Mouse (Mus musculus) embryo, embryonic 10.5 days (tissue): ENCODE data around the gene Myo1e.

Experiments
- DNase-seq: peaks from one replicate; pipeline ENCODE4 v3.0.0-alpha.2; 2015; ENCODE audit warnings: low spot score

Myo1e gene

DNA sequence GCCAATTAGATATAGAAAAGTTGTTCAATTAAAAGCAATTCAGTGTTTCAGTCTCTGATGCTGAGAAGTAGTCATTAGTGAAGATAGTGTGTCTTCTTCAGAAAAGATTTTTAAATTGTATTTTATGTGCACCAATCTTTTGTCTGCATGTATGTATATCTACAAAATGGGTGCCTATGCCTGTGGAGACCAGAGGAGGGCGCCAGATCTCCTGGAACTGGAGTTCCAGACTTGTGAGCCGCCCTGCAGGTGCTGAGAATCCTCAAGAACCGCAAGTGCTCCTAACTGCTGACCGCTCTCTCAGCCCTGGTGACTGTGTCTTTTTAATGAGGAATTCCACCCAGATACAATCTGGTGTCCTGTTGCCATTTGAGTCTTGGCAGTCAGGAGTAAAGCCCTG is 76.0 kb downstream of the Myo1e start:
- DNase-seq: no peak

DNA sequence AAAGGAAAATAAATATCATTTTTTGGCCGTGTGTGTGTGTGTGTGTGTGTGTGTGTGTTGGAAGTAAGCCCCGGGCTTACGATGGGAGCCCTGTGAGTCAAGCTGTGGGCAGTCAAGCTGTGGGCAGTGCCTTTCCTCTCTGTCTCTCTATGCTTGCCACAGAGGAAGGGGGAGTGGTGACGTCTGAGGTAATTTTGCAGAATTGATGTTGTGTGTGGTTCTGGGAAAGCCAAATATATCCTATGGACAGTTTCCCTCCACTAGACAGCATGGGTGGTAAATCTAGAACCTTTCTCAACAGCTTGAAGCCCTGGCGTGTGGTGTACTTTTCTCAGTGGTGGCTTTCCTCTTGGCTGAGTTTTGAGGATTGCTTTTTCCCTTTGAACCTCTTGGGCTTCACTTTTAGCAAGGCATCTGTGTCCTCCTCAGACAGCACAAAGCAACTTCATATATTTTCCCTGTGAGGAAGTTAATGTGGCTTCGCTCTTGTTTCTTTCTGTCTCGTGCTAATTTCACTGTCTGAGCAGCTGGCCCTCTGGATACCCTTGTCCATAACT is 77.5 kb downstream of the Myo1e start:
- no peak for DNase-seq

DNA sequence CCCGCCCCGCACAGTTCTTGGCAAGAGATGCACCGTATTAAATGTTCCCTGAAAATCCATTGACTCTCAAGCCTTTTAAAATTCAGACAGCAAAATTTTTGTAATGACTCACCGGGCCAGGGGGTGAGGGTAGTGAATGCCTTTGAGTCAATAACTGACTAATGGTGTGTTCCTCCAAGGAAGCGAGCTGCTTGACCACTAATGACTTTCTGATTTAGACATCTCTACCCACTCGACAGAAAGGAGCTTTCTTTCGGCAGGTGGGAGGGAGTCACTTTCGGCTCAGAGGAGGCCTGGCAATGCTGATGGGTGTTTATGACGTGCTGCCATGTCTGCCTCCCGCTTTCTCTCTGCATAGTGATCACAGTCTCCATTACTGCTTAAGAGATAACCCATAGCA is 83.6 kb downstream of the Myo1e start:
- DNase-seq: no peak

DNA sequence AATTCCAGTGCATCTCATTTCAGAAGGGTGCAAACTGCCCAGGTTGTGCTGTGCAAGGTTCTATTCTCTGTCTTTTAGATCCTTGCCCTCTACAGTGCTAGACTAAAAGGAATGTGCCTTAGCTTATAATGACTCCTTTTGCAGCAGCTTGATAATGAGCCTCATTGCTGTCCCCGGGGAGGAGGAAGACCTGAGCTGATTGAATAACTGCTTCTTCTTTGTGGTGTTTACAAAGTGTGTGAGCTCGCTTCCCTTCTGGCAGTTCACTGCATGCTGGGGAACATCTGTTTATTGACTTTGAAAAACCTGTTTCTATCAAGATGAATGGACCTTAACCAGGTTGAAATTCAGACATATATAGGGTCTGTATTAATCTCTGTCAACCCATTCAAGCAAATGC is 89.8 kb downstream of the Myo1e start:
- peak; percentile 28 for DNase-seq

DNA sequence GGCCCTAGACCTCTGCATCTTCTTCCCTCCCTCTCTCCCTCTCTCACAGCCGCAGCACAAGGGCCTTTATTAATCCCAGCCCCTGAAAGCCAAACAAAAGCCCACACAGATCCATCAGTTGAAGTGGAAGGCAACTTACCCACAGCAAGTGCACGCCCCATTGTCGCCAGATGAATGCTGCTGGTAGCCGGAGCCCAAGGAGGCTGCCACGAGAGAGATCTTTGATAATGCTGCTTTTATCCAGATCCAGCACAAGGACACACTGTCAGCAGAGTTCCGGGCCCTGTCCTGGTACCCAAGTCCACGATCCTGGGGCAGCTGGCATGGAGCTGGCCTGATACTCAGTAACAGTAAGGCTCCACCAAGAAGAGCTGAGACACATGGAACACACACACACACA is 91.1 kb downstream of the Myo1e start:
- DNase-seq: peak; percentile 67

DNA sequence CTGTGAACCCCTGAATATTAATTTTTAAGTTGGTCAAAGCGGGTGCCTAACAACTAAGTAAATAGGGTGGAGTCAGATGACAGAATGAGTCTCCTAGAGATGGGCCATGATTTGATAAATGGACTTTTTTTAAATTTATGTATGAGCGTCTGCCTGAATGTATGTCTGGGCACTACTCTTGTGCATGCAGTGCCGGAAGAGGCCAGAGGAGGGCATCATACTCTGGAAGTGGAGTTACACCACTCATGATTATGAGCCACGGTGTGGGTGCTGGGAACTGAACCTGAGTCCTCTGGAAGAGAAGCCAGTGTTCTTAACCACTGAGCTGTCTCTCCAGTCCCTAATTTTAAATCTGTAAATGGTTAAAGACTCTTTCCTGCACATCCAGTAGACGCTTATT is 93.6 kb downstream of the Myo1e start:
- DNase-seq: no peak

DNA sequence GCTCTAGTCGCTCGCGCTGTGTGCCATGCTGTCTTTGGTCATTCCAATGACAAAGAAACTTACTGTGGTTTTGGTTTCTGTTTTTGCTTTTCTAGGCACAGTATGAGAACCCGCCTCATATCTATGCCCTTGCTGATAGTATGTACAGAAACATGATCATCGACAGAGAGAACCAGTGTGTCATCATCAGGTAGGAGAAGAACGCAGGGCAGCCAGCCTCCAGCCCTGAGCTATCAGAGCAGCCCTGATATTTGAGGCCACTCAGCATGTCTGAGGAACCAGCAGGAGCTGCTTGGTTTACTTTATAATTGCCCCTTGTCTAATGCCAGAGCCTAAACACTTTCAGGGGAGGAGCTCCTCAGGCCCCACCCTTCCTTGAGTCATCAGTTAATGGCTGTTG is 94.4 kb downstream of the Myo1e start:
- DNase-seq: no peak

GRCm38 (mm10) chr9:70304901-70305300 is 97.8 kb downstream of the Myo1e start:
- no peak for DNase-seq

DNA sequence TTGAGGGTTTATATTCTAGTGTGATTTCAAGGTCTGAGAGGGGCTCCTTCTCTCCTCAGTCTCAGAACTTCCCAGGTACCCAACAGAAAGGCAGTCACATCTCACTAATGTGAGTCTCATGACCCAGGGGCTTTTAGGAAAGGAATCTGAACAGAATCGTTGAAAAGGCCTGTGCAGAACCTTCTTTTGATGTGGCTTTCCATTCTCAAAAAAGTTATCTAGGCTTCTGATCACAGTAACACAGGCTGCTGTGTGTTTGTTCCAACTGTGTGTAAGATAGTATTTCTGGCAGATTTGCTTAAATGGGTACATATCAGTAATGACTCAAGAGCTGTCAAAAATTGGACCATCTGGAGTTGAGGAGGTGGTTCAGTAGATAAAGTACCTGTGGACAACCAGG is 102.9 kb downstream of the Myo1e start:
- DNase-seq: no peak

DNA sequence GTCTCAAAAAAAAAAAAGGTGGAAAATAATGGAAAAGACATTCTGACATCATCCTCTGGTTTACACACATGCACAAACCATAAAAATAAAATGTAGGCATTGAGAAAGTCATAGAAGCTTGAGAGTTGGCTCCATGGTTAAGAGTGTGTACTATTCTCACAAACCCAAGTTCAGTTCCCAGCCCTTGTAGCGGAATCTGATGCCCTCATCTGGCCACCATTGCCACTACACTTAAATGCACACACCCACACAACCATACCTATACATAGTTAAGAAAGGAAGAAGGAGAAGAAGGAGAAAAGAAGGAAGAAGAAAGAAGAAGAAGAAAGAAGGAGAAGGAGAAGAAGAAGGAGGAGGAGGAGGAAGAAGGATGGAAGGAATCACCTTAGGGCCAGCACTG is 106.9 kb downstream of the Myo1e start:
- no peak for DNase-seq

DNA sequence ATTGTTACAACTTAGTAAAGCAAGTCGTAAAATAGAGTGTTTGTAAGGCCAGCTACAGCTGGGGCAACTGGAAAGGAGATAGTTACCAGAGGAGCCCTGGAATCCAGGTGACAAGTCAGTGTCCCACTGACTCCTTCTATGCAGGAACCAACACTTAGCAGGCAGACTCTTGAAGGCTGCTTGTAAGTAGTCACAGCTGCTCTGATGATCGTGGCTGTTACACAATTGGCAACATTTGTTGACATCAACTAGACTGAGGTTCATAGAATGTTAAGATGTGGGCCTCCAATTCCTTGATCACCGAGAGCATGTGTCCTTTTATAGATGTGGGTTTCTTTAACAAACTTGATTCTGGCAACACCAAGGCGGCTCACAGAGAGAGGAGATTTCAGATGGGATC is 108.0 kb downstream of the Myo1e start:
- DNase-seq: no peak

DNA sequence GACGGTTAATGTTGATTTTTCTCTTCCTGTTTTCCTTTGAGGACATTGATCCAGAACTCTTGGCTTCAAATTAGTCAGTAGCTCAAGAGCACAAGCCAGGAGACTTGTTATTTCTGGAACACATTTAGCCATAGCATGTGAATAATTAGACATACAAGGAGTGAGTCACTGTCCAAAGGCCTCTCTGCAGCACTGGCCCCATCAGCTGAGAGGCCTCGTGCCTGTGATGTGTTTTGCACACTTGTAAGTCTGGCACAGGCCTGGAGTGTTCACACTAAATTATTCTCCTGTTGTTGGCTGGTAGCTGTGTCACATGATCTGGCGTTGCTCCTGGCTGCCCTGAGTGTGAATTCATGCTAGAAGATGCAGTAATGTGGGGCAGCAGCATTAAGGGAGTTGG is 111.5 kb downstream of the Myo1e start:
- no peak for DNase-seq

DNA sequence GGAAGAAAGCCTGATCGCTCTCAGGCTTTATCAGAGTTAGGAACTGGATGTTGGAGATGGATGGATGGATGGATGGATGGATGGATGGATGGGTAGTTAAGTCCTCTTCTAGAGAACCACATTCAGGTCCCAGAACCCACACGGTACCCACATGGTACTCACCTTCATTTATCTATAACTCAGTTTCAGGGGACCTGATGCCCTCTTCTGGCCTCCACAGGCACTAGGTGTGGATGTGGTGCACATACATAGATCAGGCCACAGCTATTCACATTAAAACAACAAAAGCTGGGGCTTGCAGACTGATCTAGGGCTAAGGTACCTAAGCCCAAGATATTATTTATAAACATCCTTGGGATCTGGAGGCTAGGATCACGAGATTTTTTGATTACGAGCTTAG is 117.2 kb downstream of the Myo1e start:
- no peak for DNase-seq

- no peak for DNase-seq
These were observed 118.9 kb downstream of the Myo1e start for GRCm38 (mm10) chr9:70325880-70326595.

DNA sequence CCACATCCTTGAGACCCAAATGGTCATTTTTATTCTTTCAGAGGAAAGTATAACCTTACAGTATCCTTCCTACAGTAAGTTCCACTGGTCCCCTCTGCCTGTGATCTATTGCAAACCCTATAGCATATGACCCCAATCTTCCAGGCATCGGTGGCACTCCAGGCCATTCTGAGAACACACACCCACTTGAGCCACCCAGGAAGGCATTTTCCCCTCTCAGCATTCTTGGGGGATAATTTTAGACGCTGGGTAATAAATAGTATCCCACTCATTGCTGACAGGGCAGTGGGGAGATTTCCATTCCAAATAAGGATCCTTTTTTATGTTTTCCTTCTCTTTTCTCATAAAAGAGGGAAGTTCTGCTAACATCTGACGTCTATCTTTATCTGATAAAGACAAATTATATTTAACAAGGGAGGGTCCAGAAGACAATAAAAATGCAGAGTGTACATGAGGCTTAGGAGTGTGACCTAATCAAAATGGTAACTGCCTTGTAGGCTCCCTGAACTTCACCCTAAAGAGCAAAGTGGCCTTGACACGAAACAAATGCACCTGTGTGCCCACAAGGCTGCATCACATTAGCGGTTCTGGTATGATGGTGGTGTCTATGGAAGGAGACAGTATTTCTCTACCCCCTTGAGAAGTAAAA is 121.2 kb downstream of the Myo1e start:
- DNase-seq: no peak

DNA sequence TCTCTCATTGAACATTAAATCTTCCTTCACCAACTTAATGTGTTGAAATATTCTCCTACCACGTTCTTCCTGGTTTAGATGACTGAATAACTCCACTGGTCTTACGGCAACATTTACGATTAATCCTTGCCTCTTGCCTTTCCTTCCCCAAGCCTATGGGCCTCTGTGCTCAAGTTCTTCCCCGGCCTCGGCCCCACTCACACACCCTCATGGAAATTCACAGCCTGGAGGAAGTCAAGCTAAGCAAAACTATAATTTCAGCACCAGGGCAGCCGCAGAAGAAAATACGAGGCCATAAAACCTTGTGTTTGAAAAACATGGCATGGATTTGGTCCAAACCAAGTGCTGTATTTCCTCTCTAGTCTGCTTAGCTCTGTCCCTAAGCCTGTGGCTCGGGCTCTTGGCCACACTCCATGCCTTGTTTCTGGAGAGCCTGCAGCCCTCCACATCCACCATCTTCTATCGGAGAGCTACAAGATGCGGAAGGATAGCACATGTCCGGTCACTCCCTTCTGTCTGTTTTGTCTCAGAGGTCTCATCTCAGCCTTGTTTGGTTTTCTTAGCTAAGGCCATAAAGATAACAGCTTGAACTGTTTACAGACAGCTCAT is 124.7 kb downstream of the Myo1e start:
- DNase-seq: no peak

DNA sequence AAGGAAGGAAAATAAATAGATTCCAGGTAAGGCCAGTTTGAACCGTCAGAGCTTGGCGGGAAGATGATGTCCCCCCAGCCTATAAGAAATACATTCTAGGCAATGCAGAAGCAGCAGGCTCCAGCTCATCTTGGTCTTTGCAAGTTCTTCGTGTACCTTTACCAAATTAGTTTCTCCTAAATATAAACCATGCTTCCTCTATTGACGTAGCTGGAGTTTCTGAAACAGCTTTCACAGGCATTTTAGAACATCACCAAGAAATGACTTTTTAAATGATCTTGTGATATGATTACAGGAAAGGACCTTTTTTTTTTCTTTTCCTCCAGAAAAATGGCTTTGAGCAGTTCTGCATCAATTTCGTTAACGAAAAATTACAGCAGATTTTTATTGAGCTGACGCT is 131.2 kb downstream of the Myo1e start:
- no peak for DNase-seq

- no peak for DNase-seq
These were observed 131.7 kb downstream of the Myo1e start for GRCm38 (mm10) chr9:70338894-70339293.

DNA sequence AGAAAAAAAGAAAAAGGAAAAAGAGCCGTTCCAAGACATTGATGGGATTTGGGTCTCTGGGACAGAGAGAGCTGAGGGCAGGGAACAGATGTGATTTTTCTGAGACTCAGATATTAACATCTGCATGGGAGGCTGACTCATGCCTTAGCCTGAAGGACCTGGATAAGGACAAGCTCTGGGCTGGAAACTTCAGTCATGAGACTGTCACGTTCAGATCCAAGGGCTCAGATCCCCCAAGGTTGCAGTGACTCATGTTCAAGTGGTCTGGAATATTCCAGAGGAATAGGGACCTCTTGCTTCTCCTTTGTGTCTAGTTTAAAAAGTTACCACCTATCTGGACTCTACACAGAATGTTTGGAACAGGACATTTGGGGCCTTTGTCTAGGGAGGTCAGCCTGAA is 142.1 kb downstream of the Myo1e start:
- no peak for DNase-seq

DNA sequence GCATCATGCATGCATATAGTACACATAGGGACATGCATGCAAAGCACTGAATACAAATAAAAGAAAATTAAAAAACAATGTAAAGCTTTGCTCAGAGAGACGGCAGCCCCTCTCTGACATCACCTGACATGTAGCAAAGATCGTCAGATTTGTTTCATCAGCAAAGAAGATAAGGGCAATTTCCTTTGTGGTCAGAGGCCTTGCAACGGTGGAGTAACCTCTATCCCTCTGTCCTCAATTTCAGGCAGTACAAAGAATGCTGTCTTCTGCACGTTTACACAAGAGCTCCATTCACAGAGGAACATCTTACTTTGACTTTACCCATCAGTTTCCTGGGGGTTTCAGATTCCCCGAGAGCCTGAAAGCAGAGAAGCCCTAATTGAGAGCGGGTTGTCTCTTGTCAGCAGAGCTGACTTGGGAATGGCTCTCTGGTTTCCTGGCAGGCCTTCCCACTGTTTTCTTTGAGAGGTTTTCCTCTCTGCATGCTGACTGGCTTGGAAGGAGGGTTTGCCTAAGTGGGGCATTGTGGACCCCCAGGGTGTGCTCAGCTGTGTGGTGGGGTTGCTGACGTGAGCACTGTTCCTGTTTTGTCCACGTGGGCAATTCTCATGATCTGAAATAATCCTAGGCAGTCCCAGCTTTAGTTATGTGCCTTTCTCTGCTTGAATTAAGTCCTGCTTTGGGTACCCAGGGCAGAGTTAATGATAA is 144.6 kb downstream of the Myo1e start:
- peak; percentile 43 for DNase-seq

DNA sequence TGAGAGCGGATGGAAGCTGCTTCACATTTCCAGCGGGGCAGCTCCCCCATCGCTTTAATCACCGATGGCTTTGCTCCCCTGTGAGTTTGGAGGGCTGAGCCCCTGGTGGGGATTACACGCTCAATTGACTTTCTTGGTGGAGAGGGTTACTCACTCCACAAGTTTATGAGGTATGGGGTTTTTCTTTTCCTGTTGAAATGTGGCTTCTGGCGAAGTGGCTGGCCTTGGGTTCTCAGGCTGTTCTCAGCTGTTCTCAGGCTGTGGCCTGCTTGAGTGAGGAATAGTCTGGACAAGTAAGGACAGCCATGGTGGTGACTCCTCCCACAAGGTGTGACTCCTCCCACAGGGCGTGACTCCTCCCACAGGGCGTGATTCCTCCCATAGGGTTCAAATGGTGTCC is 149.1 kb downstream of the Myo1e start:
- DNase-seq: peak; percentile 4

DNA sequence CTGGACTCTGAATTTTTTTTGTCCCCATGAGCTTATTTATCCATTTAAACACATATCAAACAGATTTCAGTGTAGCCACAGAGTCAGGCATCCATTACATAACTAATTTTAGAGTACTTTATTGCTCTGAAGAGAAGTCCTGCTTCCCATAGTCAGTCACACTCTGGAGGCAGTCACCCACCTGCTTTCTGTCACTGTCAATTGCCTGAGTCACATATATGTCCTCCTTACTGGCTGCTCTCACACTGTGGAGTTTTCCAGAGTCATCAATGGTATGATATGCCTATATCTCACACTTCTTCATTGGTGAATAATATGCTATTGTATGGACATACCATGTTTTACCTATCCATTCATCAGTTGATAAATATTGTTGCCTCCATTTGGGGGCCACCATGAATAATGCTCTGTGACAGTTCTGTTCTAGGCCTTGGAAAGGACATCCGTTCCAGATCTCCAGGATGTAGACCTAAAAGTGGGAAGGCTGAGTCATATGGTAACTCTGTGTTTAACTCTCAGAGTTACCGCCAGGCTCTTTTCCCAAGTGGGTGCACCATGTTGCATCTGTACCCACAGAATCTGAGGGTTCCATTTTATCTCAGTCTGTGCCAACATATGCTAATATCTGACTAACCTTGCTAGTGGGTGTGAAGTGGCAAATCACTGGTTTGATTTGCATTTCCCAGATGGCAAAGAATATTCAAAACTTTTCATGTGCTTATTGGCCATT is 152.4 kb downstream of the Myo1e start:
- no peak for DNase-seq
